Mouse (Mus musculus) MEL (cell line): ENCODE measurements at regions not wholly inside any gene's neighbourhood (a gene's known extent, or its start where the extent isn't known, plus 50 kb on each side); places are given as distances from the start of the nearest gene placed in this dataset.

Source experiments
- BHLHE40 ChIP-seq: IDR thresholded peaks from 2 replicates; pipeline ENCODE4 v1.6.1; 2012; ENCODE audit warnings: low read depth, mild to moderate bottlenecking, inconsistent platforms, low read length, improper control_type of control experiment, borderline replicate concordance
- CTCF ChIP-seq, 3 experiments: IDR thresholded peaks in 2 of 3; conservative IDR thresholded peaks in 1 of 3; 2 replicates each; pipeline ENCODE4 v1.5.1; 2011 to 2012; ENCODE audit warnings: low read length in 3 of 3, low read depth in 2 of 3, mild to moderate bottlenecking in 2 of 3, improper control_type of control experiment in 1 of 3, inconsistent platforms in 1 of 3, mixed read lengths in 1 of 3, moderate library complexity in 1 of 3; ENCODE audit not compliant: control insufficient read depth in 1 of 3, insufficient read depth in 1 of 3, poor library complexity in 1 of 3, severe bottlenecking in 1 of 3
- E2F4 ChIP-seq: IDR thresholded peaks from 2 replicates; pipeline ENCODE4 v1.6.1; 2011; ENCODE audit warnings: low read depth, low read length, improper control_type of control experiment, borderline replicate concordance
- EP300 ChIP-seq, 2 experiments: IDR thresholded peaks; 2 replicates each; pipeline ENCODE4 v1.6.1; 2011; ENCODE audit warnings: improper control_type of control experiment in 2 of 2, low read length in 2 of 2, low read depth in 1 of 2, mild to moderate bottlenecking in 1 of 2
- MAX ChIP-seq: IDR thresholded peaks from 2 replicates; pipeline ENCODE4 v1.6.1; 2011; ENCODE audit warnings: low read length, improper control_type of control experiment
- POLR2A ChIP-seq, 2 experiments: IDR thresholded peaks; 2 replicates each; pipeline ENCODE4 v1.6.1; 2011 to 2012; ENCODE audit warnings: low read length in 2 of 2, mild to moderate bottlenecking in 2 of 2, control low read depth in 1 of 2, improper control_type of control experiment in 1 of 2, low read depth in 1 of 2, moderate library complexity in 1 of 2; ENCODE audit not compliant: control insufficient read depth in 1 of 2, insufficient read depth in 1 of 2, poor library complexity in 1 of 2
- TBP ChIP-seq: IDR thresholded peaks from 2 replicates; pipeline ENCODE4 v1.8.0; 2011; ENCODE audit warnings: low read depth, low read length, improper control_type of control experiment
- UBTF ChIP-seq: IDR thresholded peaks from 2 replicates; pipeline ENCODE4 v1.6.1; 2012; ENCODE audit warnings: low read depth, mild to moderate bottlenecking, inconsistent platforms, low read length, improper control_type of control experiment, moderate library complexity, borderline replicate concordance; ENCODE audit not compliant: insufficient read depth
- USF2 ChIP-seq, 2 experiments: IDR thresholded peaks; 2 replicates each; pipeline ENCODE4 v1.6.1; 2011 to 2012; ENCODE audit warnings: improper control_type of control experiment in 2 of 2, low read length in 2 of 2, borderline replicate concordance in 1 of 2, inconsistent platforms in 1 of 2, low read depth in 1 of 2, mild to moderate bottlenecking in 1 of 2; ENCODE audit not compliant: insufficient read depth in 1 of 2
- ZMIZ1 ChIP-seq: IDR thresholded peaks from 2 replicates; pipeline ENCODE4 v1.6.1; 2012; ENCODE audit warnings: low read depth, mild to moderate bottlenecking, inconsistent platforms, low read length, improper control_type of control experiment, moderate library complexity

GRCm38 (mm10) chr3:134369126-134369525 is 132.8 kb downstream of the Cxxc4 start:
- no peak for TF ChIP-seq EP300 (IDR thresholded peaks at IDR 0.05; ENCODE audit: low read depth in 1 of 2, low read length in 2 of 2)
- no peak for TF ChIP-seq TBP
- TF ChIP-seq POLR2A (IDR thresholded peaks at IDR 0.05; ENCODE audit: control insufficient read depth in 1 of 2, insufficient read depth in 1 of 2, low read depth in 1 of 2, low read length in 2 of 2, poor library complexity in 1 of 2) = no peak
- TF ChIP-seq BHLHE40 = no peak
- no peak for TF ChIP-seq E2F4
- TF ChIP-seq ZMIZ1 = no peak
- TF ChIP-seq CTCF (IDR thresholded peaks at IDR 0.05 in 2 of 3, conservative IDR thresholded peaks at IDR 0.05 in 1 of 3; ENCODE audit: control insufficient read depth in 1 of 3, insufficient read depth in 1 of 3, low read depth in 2 of 3, low read length in 3 of 3, poor library complexity in 1 of 3, severe bottlenecking in 1 of 3) = no peak
- no peak for TF ChIP-seq USF2 (IDR thresholded peaks at IDR 0.05; ENCODE audit: borderline replicate concordance in 1 of 2, insufficient read depth in 1 of 2, low read depth in 1 of 2, low read length in 2 of 2)
- TF ChIP-seq UBTF = no peak
- TF ChIP-seq MAX = no peak
